Mouse (Mus musculus) spleen, adult 2 months (tissue): ENCODE measurements at regions not wholly inside any gene's neighbourhood (a gene's known extent, or its start where the extent isn't known, plus 50 kb on each side); places are given as distances from the start of the nearest gene placed in this dataset.

ENCODE experiments used
- CTCF ChIP-seq: fragments of 200-500 bp; IDR thresholded peaks from 2 replicates; pipeline ENCODE4 v1.5.1; 2011; ENCODE audit warnings: mild to moderate bottlenecking, inconsistent platforms; ENCODE audit not compliant: insufficient read depth, insufficient read length, insufficient replicate concordance; ENCODE audit errors: extremely low read depth
- POLR2A ChIP-seq: fragments of 200-500 bp; IDR thresholded peaks from 2 replicates; pipeline ENCODE4 v1.6.1; 2011; ENCODE audit warnings: low read depth, low read length, inconsistent platforms

- TF ChIP-seq CTCF (no peak), POLR2A (no peak)
These were observed 314.3 kb downstream of the Mat2b start for GRCm38 (mm10) chr11:40380696-40381095.
